Mouse (Mus musculus): ENCODE results near the gene Tns4. TPM values are rescaled to one million over a fixed set of nuclear protein-coding genes. Genes with fewer than 3 reads are reported as not detected.
A peak's percentile ranks its signal among the peaks of the same experiment; 100 is the strongest.

The Tns4 gene
- 0.21 and 0.42 TPM in 2 replicates for polyA plus RNA-seq (2015; fragmentation: Nextera tagmentation; extraction: Ambion mirVana)

DNA sequence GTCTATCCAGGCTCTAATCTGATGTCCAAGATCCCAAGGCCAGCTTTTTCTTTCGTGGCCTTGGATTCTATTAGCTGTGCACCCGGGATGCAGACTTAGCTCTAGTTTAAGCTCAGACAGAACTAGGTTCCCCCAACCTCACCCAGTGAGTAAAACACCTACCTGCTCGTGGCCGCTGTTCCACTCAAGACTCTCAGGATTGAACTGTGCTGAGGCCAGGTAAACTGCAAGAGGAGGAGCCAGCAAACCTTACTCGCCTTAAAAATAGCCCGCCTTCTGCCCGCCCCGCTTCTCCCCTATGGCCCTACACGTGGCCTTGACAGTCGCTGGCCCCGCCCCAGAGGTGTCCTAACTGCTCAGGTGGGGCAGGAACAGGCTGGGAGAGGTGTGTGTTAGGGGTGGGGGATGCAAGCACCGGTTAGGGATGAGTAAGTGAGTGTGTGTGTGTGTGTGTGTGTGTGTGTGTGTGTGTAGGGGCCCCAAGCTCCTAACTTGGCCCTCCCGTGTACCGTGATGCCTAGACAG lies at the start of gene Tns4:
Gene Tns4, minus strand, starts transcription at position 230 of the 525 bp plus-strand sequence.
- 60% methylated on average over 14 of the region's 14 CpGs for whole genome bisulfite sequencing
- H3K4me2 ChIP-seq: no peak within 1 kb of the TSS
- no peak within 1 kb of the TSS for H3K9ac ChIP-seq
- H3K4me1 ChIP-seq: no peaks in the 10 kb centered on the region
- ATAC-seq (ENCODE audit: borderline replicate concordance, extremely low read depth, low FRiP score, low TSS enrichment): peak; percentile 35; the same call in 1 of the 2 replicates
- H3K4me3 ChIP-seq: no peak within 1 kb of the TSS
- H3K27me3 ChIP-seq: no peaks in the 10 kb centered on the region
- H3K36me3 ChIP-seq: no peaks in the 10 kb centered on the region
- no peak within 1 kb of the TSS for H3K27ac ChIP-seq
- H3K9me3 ChIP-seq: no peaks in the 10 kb centered on the region

DNA sequence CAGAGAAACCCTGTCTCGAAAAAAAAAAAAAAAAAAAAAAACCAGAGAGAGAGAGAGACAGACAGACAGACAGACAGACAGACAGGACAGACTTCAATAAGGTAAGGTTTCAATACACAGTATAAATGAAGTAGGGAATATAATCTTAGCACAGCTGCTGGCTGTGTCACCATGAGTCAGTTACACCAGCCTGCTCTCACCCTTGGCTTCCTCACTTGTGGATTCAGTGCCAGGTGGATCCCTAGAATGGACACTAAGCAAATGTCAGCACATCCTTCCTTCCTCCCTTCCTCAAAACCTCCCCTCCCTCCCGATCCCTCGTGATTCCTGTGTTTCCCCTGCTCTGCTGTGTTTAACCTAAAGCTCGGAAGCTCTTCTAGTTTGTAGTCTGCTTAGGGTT lies 48.3 kb upstream of the Tns4 start:
- peaks cover 42% of the 10 kb centered on the region for H3K4me1 ChIP-seq
- no peak overlapping the region for H3K4me2 ChIP-seq
- no peaks in the 10 kb centered on the region for H3K9me3 ChIP-seq
- no peak overlapping the region for H3K9ac ChIP-seq
- ATAC-seq (ENCODE audit: borderline replicate concordance, extremely low read depth, low FRiP score, low TSS enrichment): no peak
- no peak overlapping the region for H3K4me3 ChIP-seq
- no peaks in the 10 kb centered on the region for H3K36me3 ChIP-seq
- WGBS: 44% methylated on average over 4 of the region's 4 CpGs
- no peak overlapping the region for H3K27ac ChIP-seq
- H3K27me3 ChIP-seq: no peaks in the 10 kb centered on the region

DNA sequence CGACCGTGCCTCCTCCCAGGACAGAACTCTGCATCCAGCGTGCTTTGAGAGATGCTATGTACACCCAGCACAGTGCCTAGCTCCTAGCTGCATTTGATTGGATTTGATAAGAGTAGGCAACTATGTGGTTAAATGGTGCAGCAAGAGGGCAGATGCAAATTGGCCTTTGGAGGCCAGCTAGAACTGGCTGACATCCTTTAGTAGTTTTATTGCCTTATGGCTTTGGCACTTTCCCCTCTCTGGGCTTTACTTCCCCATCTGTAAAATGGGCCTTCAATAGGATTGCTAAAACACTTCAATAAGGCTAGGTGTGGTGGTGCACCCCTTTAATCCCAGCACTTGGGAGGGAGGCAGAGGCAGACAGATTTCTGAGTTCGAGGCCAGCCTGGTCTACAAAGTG lies 47.9 kb upstream of the Tns4 start:
- no peak overlapping the region for H3K4me3 ChIP-seq
- H3K4me2 ChIP-seq: no peak overlapping the region
- ATAC-seq (ENCODE audit: borderline replicate concordance, extremely low read depth, low FRiP score, low TSS enrichment): no peak
- no peaks in the 10 kb centered on the region for H3K9me3 ChIP-seq
- peaks cover 42% of the 10 kb centered on the region for H3K4me1 ChIP-seq
- WGBS: 58% methylated on average over 4 of the region's 4 CpGs
- H3K27ac ChIP-seq: no peak overlapping the region
- no peaks in the 10 kb centered on the region for H3K36me3 ChIP-seq
- no peaks in the 10 kb centered on the region for H3K27me3 ChIP-seq
- no peak overlapping the region for H3K9ac ChIP-seq

DNA sequence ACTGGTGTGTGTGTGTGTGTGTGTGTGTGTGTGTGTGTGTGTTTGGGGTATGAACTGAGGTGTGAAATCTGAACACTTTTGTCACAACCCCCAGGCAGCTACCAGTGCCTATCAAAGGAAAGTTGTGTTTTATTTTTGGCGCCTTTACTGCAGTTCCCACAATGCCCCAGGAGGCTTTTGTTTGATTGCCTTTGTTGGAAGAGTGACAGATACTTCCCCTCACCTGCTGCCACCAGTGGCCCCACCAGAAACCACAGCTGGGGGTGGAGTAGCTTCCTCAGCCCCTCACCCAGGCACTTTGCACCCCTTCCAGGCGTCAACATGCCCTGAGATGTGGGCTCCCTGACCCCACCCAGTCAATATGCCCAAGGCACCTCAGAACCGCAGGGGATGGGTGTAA lies 47.3 kb upstream of the Tns4 start:
- Histone ChIP-seq H3K4me1 (peaks cover 42% of the 10 kb centered on the region), H3K36me3 (no peaks in the 10 kb centered on the region), H3K27me3 (no peaks in the 10 kb centered on the region), H3K27ac (no peak overlapping the region), H3K9me3 (no peaks in the 10 kb centered on the region), H3K9ac (no peak overlapping the region), H3K4me3 (no peak overlapping the region), H3K4me2 (no peak overlapping the region)
- ATAC-seq (ENCODE audit: borderline replicate concordance, extremely low read depth, low FRiP score, low TSS enrichment): no peak
- 65% methylated on average over 3 of the region's 3 CpGs for WGBS

DNA sequence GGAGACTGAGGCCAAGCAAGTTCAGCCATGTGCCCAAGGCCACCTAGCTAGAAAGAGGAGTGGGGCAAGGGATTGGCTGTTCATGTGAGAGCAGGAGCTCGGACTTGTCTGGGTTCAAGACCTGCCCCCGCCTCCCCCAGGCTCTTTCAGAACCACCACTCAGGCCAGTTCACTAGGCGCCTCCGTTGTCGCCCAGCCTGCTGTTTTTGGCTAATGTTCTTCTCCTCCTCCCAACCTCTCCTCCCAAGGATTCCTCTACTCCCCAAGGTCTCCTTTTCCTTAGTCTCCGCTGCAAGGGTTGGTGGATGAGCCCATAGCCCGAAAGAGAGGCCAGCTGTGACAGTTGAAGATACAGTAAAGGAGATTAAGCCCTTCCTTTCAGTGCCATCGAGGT lies 45.9 kb upstream of the Tns4 start:
- H3K9ac ChIP-seq: no peak overlapping the region
- ATAC-seq (ENCODE audit: borderline replicate concordance, extremely low read depth, low FRiP score, low TSS enrichment): no peak
- no peaks in the 10 kb centered on the region for H3K27me3 ChIP-seq
- no peaks in the 10 kb centered on the region for H3K9me3 ChIP-seq
- H3K36me3 ChIP-seq: no peaks in the 10 kb centered on the region
- no peak overlapping the region for H3K4me2 ChIP-seq
- peak overlapping the region; percentile 57 for H3K27ac ChIP-seq
- peaks cover 42% of the 10 kb centered on the region for H3K4me1 ChIP-seq
- 64% methylated on average over 8 of the region's 8 CpGs for WGBS
- no peak overlapping the region for H3K4me3 ChIP-seq

DNA sequence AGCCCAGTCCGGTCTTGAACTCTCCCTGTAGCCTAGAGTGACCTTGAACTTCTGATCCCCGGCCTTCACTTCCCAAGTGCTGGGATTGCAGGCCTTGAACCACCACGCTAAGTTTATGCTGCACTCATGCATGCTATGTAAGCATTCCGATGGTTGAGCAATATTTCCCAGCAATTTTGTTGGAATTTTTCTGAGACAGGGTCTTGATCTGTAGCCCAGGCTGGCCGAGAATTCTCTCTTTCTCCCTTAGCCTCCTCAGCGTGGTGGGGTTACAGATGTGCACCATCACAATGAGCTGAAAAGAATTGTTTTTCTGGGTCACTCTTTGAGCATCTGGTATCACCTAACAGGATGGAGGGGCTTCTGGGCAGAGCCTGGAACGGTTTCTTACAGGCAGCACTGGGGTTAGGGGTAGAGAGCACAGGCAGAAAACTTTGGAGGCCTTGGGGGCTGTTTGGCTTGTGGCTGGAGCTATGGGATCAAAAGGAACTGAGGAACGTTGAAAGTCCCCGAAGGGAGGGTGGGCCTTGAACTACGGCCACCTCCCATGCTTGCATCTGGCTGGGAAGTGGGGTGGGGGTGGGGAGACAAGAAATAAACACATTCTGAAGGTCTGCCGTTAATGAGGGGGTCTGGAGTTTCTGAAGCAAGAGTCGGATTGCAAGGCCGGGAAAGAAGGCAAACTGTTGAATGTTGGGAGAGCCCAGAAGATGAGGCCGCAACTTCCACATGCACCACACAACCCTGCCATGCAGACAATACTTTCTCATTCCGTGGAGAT lies 45.4 kb upstream of the Tns4 start:
- H3K27me3 ChIP-seq: no peaks in the 10 kb centered on the region
- no peak overlapping the region for H3K4me2 ChIP-seq
- no peak overlapping the region for H3K4me3 ChIP-seq
- peak overlapping the region; percentile 57 for H3K27ac ChIP-seq
- no peaks in the 10 kb centered on the region for H3K9me3 ChIP-seq
- ATAC-seq (ENCODE audit: borderline replicate concordance, extremely low read depth, low FRiP score, low TSS enrichment): peak; percentile 15; the same call in 1 of the 2 replicates
- no peak overlapping the region for H3K9ac ChIP-seq
- H3K36me3 ChIP-seq: no peaks in the 10 kb centered on the region
- WGBS: 33% methylated on average over 15 of the region's 15 CpGs
- peaks cover 42% of the 10 kb centered on the region for H3K4me1 ChIP-seq

DNA sequence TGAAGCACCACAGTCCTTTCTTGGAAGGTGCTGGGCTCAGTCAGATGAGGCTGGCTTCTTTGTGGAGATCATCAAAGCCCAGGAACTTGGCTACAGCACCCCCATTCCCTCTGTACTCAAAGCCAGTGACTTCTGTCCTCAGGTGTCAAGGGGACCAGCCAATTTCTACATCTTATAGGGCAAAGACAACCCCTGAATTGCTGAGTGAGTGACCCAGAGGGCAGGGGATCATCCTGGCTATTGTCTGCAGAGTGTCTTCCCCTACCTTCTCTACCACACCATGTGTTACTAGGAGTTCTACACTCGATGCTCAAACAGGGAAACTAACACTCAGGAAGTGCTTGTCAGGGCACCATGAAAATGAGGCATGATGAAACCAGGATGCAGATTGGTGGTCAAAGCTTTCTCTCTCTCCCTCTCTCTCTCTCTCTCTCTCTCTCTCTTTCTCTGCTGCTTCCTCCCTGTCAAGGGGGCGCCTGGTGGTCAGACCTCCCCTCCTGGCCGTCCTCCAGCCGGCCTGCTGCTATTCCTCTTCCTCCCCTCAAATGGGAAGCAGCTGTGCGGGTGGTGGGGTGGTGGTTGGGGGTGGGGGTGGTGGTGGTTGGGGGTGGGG lies 44.3 kb upstream of the Tns4 start:
- Histone ChIP-seq H3K27me3 (no peaks in the 10 kb centered on the region), H3K4me3 (no peak overlapping the region), H3K9ac (no peak overlapping the region), H3K4me1 (peaks cover 48% of the 10 kb centered on the region), H3K36me3 (no peaks in the 10 kb centered on the region), H3K9me3 (no peaks in the 10 kb centered on the region), H3K4me2 (no peak overlapping the region), H3K27ac (peak overlapping the region; percentile 57)
- 34% methylated on average over 5 of the region's 5 CpGs for WGBS
- peak; percentile 41; the same call in 1 of the 2 replicates for ATAC-seq (ENCODE audit: borderline replicate concordance, extremely low read depth, low FRiP score, low TSS enrichment)

DNA sequence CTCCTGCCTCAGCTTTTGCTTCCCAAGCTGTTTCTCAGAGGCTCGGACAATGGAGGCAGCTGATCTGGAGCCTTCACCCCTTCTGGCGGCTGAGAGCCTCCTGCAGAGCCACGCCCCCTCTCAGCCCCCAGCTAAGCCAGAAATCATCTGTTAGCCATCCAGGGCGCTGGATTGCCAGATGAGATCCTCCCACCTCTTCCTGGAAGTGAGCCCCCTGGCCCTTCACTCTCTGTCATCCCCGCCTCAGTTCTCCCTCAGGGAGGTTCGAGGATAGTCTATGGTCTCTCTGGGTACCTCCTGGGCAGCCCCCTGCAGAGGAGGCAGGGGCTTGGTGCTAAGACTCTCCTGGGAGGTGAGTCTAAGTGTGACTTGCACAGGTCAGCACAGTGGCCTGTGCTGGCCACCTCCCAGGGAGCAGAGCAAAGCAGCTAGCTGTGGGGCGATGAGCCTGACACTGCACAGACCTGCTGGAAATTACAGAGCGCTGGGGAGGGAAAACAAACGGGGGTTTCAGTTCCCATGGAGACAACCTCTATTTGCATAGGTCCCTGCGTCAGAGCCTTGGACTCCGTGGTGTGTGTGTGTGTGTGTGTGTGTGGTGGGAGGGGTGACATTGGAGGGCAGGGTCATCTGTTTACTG lies 43.1 kb upstream of the Tns4 start:
- WGBS: 5% methylated on average over 11 of the region's 11 CpGs
- H3K4me1 ChIP-seq: peaks cover 60% of the 10 kb centered on the region

DNA sequence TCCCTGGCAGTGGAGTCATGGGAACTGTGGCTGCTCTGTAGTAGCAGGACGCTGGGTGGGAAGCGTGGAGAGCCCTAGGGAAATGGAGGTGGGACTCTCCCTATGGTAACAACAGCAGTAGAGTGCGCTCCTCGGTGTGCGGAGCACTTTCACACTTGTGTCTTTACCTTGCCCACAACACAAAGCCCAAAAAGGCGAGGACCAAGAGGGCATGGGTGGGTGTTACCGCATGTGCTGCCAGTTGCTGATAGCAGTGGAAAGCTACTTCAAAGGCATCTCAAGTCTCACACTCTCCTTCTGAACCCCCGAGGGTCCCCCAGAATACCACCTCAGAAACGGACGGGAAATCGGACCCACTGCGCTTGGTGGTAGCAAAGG lies 42.3 kb upstream of the Tns4 start:
- no peaks in the 10 kb centered on the region for H3K27me3 ChIP-seq
- WGBS: 28% methylated on average over 12 of the region's 12 CpGs
- no peak overlapping the region for H3K4me3 ChIP-seq
- H3K27ac ChIP-seq: peak overlapping the region; percentile 71
- H3K9me3 ChIP-seq: no peaks in the 10 kb centered on the region
- no peak for ATAC-seq (ENCODE audit: borderline replicate concordance, extremely low read depth, low FRiP score, low TSS enrichment)
- H3K36me3 ChIP-seq: no peaks in the 10 kb centered on the region
- peaks cover 67% of the 10 kb centered on the region for H3K4me1 ChIP-seq
- peak overlapping the region; percentile 47 for H3K4me2 ChIP-seq
- no peak overlapping the region for H3K9ac ChIP-seq

More for the DNA sequence above, 43.1 kb upstream of the Tns4 start:
- H3K9ac ChIP-seq: no peak overlapping the region
- H3K27ac ChIP-seq: peak overlapping the region; percentile 71
- ATAC-seq (ENCODE audit: borderline replicate concordance, extremely low read depth, low FRiP score, low TSS enrichment): peak; percentile 60
- H3K27me3 ChIP-seq: no peaks in the 10 kb centered on the region
- no peaks in the 10 kb centered on the region for H3K36me3 ChIP-seq
- peak overlapping the region; percentile 47 for H3K4me2 ChIP-seq
- no peaks in the 10 kb centered on the region for H3K9me3 ChIP-seq
- H3K4me3 ChIP-seq: no peak overlapping the region

DNA sequence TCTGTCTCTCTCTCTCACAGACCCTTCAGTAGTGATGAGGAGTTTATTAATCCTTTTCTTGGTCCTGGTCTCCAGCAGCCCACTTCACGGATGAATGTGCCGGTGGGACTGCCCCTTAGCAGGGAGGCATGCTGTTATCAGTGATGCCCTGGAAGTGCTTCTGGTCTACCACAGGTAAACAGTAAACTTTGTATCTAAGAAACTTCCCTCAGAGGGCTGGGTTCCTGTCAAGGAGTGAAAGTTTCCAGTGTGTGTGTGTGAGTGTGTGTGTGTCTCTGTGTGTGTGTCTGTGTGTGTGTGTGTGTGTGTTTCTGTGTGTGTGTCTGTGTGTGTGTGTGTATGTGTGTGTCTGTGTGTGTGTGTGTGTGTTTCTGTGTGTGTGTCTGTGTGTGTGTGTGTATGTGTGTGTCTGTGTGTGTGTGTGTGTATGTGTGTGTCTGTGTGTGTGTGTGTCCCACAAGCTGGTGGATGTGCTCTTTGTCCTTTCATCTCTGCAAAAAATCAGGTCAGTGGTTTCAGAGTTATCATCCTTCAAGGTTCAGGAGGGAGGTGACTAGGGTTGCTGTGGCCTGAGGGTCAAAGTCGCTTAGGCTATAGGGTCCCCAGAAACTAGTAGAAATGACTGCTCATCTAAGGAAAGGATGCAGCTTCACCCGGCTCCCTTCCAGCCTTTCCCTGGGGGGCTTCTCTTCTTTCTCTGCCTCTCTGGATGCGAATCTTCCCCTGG lies 41.8 kb upstream of the Tns4 start:
- no peak for ATAC-seq (ENCODE audit: borderline replicate concordance, extremely low read depth, low FRiP score, low TSS enrichment)
- Histone ChIP-seq H3K27me3 (no peaks in the 10 kb centered on the region), H3K4me1 (peaks cover 73% of the 10 kb centered on the region), H3K36me3 (no peaks in the 10 kb centered on the region), H3K4me2 (no peak overlapping the region), H3K4me3 (no peak overlapping the region), H3K9ac (no peak overlapping the region), H3K9me3 (no peaks in the 10 kb centered on the region), H3K27ac (no peak overlapping the region)
- WGBS: 55% methylated on average over 5 of the region's 5 CpGs

DNA sequence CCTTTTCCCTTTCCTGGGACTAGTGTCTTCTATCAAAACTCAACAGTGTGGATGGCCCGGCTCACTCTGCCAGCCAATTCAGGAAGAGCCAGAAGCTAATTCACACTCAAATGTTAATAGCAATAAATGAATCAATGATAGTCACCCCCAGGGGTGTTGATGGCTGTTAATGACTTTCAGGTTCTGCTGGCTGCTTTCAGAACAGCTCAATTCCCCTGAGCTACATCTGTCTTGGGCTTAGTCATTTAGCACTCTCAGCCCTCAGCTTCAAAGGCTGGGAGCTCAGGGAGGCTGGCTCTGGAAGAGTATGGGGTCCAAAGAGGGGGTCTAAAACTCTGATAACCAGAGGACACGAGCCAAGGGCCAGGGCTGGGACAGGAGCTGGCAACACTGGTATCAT lies 40.2 kb upstream of the Tns4 start:
- Histone ChIP-seq H3K4me2 (no peak overlapping the region), H3K27me3 (no peaks in the 10 kb centered on the region), H3K36me3 (no peaks in the 10 kb centered on the region), H3K4me3 (no peak overlapping the region), H3K27ac (no peak overlapping the region), H3K9ac (no peak overlapping the region), H3K9me3 (no peaks in the 10 kb centered on the region), H3K4me1 (peaks cover 74% of the 10 kb centered on the region)
- no peak for ATAC-seq (ENCODE audit: borderline replicate concordance, extremely low read depth, low FRiP score, low TSS enrichment)
- 38% methylated on average over 2 of the region's 2 CpGs for WGBS

Data from lung, embryonic 15.5 days (tissue).